Mouse (Mus musculus): ENCODE results near the gene Fam214b.

Gene Fam214b

DNA sequence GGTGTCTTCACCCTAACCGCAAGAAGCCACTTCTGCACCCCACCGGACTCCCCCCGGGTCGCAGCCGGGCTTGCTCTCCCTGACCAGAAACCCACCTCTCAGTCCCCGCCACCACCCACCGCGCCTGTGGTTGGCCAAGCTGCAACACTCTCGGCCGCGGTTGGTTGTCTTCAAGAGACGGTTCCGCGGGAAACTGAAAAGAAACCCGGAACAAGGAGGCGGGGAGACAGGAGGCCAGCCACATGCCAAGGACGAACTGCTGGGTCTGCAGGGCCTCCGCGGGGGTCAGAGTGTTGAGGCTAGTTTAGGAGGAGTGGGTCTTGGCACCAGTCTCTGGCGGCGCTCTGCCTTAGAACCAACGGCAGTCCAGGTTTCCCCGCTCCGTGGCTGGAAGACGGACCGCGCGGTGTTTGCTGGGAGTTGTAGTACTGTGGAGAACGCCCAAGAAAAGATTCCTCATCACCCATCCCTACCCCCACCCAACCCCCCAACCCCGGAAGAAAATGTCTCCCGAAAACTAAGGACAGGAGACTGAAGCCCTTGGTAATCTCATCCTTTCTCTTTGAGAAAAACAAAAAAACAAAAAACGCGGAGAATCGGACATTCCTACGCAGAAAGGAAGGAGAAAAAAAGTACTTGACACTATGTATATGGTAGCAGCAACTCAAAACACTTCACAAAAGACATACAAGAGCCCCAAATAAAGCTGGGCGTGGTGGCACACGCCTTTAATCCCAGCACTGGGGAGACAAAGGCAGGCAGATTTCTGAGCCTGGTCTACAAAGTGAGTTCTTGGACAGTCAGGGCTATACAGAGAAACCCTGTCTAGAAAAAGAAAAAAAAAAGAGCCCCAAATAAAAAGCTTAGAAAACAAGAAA, 35.6 kb downstream of the Fam214b start, which contains the start of gene Fancg:
Fancg (minus strand) TSS at position 346 of the 878 bp plus-strand sequence.
- DNase-seq (ENCODE audit: low spot score) = peak; percentile 71

DNA sequence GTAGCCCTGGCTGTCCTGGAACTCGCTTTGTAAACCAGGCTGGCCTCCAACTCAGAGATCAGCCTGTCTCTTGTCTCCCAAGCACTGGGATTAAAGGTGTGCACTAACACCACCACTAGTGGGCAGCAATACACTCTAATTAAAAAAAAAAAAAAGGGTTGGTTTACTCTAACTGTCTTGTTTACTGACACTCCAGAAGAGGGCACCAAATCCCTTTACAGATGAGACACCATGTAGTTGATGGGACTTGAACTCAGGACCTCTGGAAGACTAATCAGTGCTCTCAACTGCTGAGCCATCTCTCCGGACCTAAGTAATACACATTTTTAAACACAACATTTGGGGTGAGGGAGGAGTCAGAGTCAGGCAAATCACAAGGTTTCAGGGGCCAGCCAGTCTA, 40.3 kb downstream of the Fam214b start:
- DNase-seq (ENCODE audit: low spot score) = peak; percentile 52

GRCm38 (mm10) chr4:43004951-43005350, 41.1 kb downstream of the Fam214b start:
- DNase-seq (ENCODE audit: low spot score) = no peak

- no peak for DNase-seq (ENCODE audit: low spot score)
Measured at GRCm38 (mm10) chr4:43002756-43003439, 43.1 kb downstream of the Fam214b start.

GRCm38 (mm10) chr4:43001272-43001671, 44.7 kb downstream of the Fam214b start:
- no peak for DNase-seq (ENCODE audit: low spot score)

- peak; percentile 98 for DNase-seq (ENCODE audit: low spot score)
Measured at GRCm38 (mm10) chr4:43000141-43000986, 45.7 kb downstream of the Fam214b start, which contains the start of gene Vcp. Gene Vcp (minus strand): TSS chr4:43000507.

DNA sequence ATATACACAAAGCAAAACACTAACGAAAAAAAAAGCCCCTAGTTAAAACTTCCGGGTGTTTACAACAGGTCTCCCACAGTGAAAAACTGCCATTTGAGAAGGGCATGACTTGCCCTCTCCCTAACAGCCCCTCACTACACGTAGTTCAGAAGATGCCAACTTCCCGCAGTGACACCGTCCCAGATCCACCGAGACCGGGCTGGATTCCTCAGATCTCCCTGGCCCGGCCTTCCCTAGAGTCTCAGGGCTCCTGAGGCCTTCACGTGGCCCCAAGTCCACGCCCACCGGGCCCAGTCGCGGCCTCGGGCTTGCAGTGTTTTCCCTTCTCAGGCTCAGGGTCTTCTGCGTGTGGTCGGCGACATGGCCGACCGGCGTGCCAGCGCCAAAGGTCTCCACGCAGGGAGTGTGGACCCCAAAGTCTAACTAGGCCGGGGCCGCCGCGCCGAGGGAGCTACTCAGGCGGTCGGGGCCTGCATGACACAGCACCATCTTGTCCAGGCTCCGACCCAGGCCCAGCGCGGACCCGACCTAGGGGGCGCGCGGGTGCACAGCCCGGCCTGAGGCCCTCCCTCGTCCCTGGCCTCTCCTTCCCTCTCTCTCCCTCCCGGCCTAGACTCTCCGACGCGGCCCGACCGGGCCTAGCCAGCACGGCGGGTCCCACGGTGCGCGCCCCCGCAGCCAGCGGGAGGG, 46.4 kb downstream of the Fam214b start:
- peak; percentile 84 for DNase-seq (ENCODE audit: low spot score)

DNA sequence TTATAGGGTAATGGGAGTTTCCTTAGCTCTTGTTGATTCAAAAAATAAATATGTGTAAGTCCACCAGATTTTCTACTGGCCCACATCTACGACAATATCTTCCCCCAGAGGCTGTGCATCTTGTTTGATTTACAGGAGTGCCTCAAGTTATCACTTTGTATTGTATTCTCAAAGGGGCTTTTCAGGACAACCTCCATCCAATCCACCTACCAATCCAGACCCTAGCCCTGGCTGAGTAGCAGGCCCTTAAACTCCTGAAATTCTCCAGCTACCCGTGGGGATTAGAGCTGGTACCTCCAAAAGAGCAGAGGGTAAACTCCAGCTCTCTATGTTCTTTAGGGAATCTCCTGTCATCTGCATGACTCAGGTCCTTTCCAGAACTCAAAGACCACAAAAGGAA, 48.0 kb downstream of the Fam214b start:
- no peak for DNase-seq (ENCODE audit: low spot score)

DNA sequence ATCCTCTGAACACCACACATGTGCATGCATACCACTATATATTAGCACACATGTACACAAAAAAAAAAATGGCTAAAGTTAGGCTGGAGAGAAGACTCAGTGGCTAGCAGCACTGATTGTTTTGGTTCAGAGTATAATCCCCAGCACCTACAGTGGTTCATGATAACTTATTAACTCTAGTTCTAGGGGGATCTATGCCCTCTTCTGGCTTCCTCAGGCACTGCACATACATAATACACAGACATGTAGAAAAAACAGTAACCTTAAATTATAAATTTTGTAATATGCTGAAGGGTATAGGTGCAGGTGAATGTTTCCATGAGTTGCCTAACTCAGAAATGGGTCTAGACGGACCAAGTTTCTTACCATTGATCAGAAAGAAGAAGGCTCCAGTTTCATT, 57.7 kb downstream of the Fam214b start:
- no peak for DNase-seq (ENCODE audit: low spot score)
